Mouse (Mus musculus): ENCODE data around the gene Prok1. TPM values are rescaled to one million over a fixed set of nuclear protein-coding genes. Genes with fewer than 3 reads are reported as not detected.

The Prok1 gene
- polyA plus RNA-seq, 1 experiment from 2014 or later = 0.04 TPM

GRCm38 (mm10) chr3:107229822-107230221, 9.7 kb downstream of the Prok1 start:
- H3K4me3 ChIP-seq (ENCODE audit: low read length) = no peak overlapping the region
- WGBS = 48% methylated on average over 5 of the region's 5 CpGs
- H3K4me1 ChIP-seq (ENCODE audit: control insufficient read depth, insufficient read depth, low read length) = 0 out of 2 replicates have a peak, but pooled peaks cover 9% of the 10 kb centered on the region
- no peaks in the 10 kb centered on the region for H3K27me3 ChIP-seq (replicated peaks; ENCODE audit: control insufficient read depth, insufficient read depth, low read length)
- no peak overlapping the region for H3K9ac ChIP-seq (ENCODE audit: low read depth, low read length)
- H3K27ac ChIP-seq (ENCODE audit: low read length) = no peak overlapping the region
- peak; percentile 93 for ATAC-seq
- no peaks in the 10 kb centered on the region for H3K36me3 ChIP-seq (ENCODE audit: control insufficient read depth, insufficient read depth, low read length)
- no peak overlapping the region for H3K4me2 ChIP-seq (ENCODE audit: low read depth, low read length)
- no peaks in the 10 kb centered on the region for H3K9me3 ChIP-seq (ENCODE audit: control insufficient read depth, low read length)

- WGBS = 57% methylated on average over 5 of the region's 5 CpGs
- Histone ChIP-seq H3K36me3 (ENCODE audit: control insufficient read depth, insufficient read depth, low read length) (no peaks in the 10 kb centered on the region), H3K4me2 (ENCODE audit: low read depth, low read length) (no peak overlapping the region), H3K4me3 (ENCODE audit: low read length) (no peak overlapping the region), H3K27ac (ENCODE audit: low read length) (peak overlapping the region; percentile 21; the same call in 1 of the 2 replicates), H3K9me3 (ENCODE audit: control insufficient read depth, low read length) (no peaks in the 10 kb centered on the region), H3K4me1 (ENCODE audit: control insufficient read depth, insufficient read depth, low read length) (0 out of 2 replicates have a peak, but pooled peaks cover 9% of the 10 kb centered on the region), H3K9ac (ENCODE audit: low read depth, low read length) (no peak overlapping the region), H3K27me3 (replicated peaks; ENCODE audit: control insufficient read depth, insufficient read depth, low read length) (no peaks in the 10 kb centered on the region)
- no peak for ATAC-seq
Observed at GRCm38 (mm10) chr3:107229221-107229620, 10.3 kb downstream of the Prok1 start.

GRCm38 (mm10) chr3:107225820-107226219, 13.7 kb downstream of the Prok1 start:
- H3K4me2 ChIP-seq (ENCODE audit: low read depth, low read length) = no peak overlapping the region
- WGBS = 82% methylated on average over 5 of the region's 5 CpGs
- H3K9me3 ChIP-seq (ENCODE audit: control insufficient read depth, low read length) = no peaks in the 10 kb centered on the region
- no peak for ATAC-seq
- no peak overlapping the region for H3K27ac ChIP-seq (ENCODE audit: low read length)
- no peak overlapping the region for H3K4me3 ChIP-seq (ENCODE audit: low read length)
- no peak overlapping the region for H3K9ac ChIP-seq (ENCODE audit: low read depth, low read length)
- 0 out of 2 replicates have a peak, but pooled peaks cover 6% of the 10 kb centered on the region for H3K4me1 ChIP-seq (ENCODE audit: control insufficient read depth, insufficient read depth, low read length)
- no peaks in the 10 kb centered on the region for H3K27me3 ChIP-seq (replicated peaks; ENCODE audit: control insufficient read depth, insufficient read depth, low read length)
- H3K36me3 ChIP-seq (ENCODE audit: control insufficient read depth, insufficient read depth, low read length) = no peaks in the 10 kb centered on the region

GRCm38 (mm10) chr3:107223230-107223629, 16.3 kb downstream of the Prok1 start:
- WGBS = 41% methylated on average over 1 of the region's 1 CpGs
- no peak for ATAC-seq
- no peak overlapping the region for H3K27ac ChIP-seq (ENCODE audit: low read length)

GRCm38 (mm10) chr3:107221608-107222007, 17.9 kb downstream of the Prok1 start, which contains the start of gene Cym:
Cym (minus strand) TSS chr3:107221732.
- no peaks in the 10 kb centered on the region for H3K27me3 ChIP-seq (replicated peaks; ENCODE audit: control insufficient read depth, insufficient read depth, low read length)
- H3K4me2 ChIP-seq (ENCODE audit: low read depth, low read length) = no peak within 1 kb of the TSS
- H3K27ac ChIP-seq (ENCODE audit: low read length) = no peak within 1 kb of the TSS
- no peak for ATAC-seq
- H3K9ac ChIP-seq (ENCODE audit: low read depth, low read length) = no peak within 1 kb of the TSS
- H3K4me1 ChIP-seq (ENCODE audit: control insufficient read depth, insufficient read depth, low read length) = no peaks in the 10 kb centered on the region
- no peak within 1 kb of the TSS for H3K4me3 ChIP-seq (ENCODE audit: low read length)
- H3K36me3 ChIP-seq (ENCODE audit: control insufficient read depth, insufficient read depth, low read length) = no peaks in the 10 kb centered on the region
- H3K9me3 ChIP-seq (ENCODE audit: control insufficient read depth, low read length) = no peaks in the 10 kb centered on the region
- WGBS = 66% methylated on average over 10 of the region's 10 CpGs

More at GRCm38 (mm10) chr3:107223230-107223629, 16.3 kb downstream of the Prok1 start:
- H3K4me2 ChIP-seq (ENCODE audit: low read depth, low read length) = no peak overlapping the region
- no peaks in the 10 kb centered on the region for H3K27me3 ChIP-seq (replicated peaks; ENCODE audit: control insufficient read depth, insufficient read depth, low read length)
- H3K36me3 ChIP-seq (ENCODE audit: control insufficient read depth, insufficient read depth, low read length) = no peaks in the 10 kb centered on the region
- H3K9ac ChIP-seq (ENCODE audit: low read depth, low read length) = no peak overlapping the region
- no peaks in the 10 kb centered on the region for H3K4me1 ChIP-seq (ENCODE audit: control insufficient read depth, insufficient read depth, low read length)
- no peaks in the 10 kb centered on the region for H3K9me3 ChIP-seq (ENCODE audit: control insufficient read depth, low read length)
- H3K4me3 ChIP-seq (ENCODE audit: low read length) = no peak overlapping the region

- Histone ChIP-seq H3K27ac (ENCODE audit: low read length) (no peak overlapping the region), H3K36me3 (ENCODE audit: control insufficient read depth, insufficient read depth, low read length) (no peaks in the 10 kb centered on the region), H3K4me1 (ENCODE audit: control insufficient read depth, insufficient read depth, low read length) (peaks cover 4% of the 10 kb centered on the region; the same call in 1 of the 2 replicates), H3K4me2 (ENCODE audit: low read depth, low read length) (no peak overlapping the region), H3K9me3 (ENCODE audit: control insufficient read depth, low read length) (no peaks in the 10 kb centered on the region), H3K4me3 (ENCODE audit: low read length) (no peak overlapping the region), H3K9ac (ENCODE audit: low read depth, low read length) (no peak overlapping the region), H3K27me3 (replicated peaks; ENCODE audit: control insufficient read depth, insufficient read depth, low read length) (no peaks in the 10 kb centered on the region)
- ATAC-seq = no peak
- WGBS = 87% methylated on average over 7 of the region's 7 CpGs
Observed at GRCm38 (mm10) chr3:107218572-107218971, 20.9 kb downstream of the Prok1 start.

GRCm38 (mm10) chr3:107217101-107217480, 22.4 kb downstream of the Prok1 start:
- Histone ChIP-seq H3K9ac (ENCODE audit: low read depth, low read length) (no peak overlapping the region), H3K36me3 (ENCODE audit: control insufficient read depth, insufficient read depth, low read length) (no peaks in the 10 kb centered on the region), H3K27me3 (replicated peaks; ENCODE audit: control insufficient read depth, insufficient read depth, low read length) (no peaks in the 10 kb centered on the region), H3K9me3 (ENCODE audit: control insufficient read depth, low read length) (no peaks in the 10 kb centered on the region), H3K4me2 (ENCODE audit: low read depth, low read length) (no peak overlapping the region; the same call in 1 of the 2 replicates), H3K4me3 (ENCODE audit: low read length) (no peak overlapping the region), H3K27ac (ENCODE audit: low read length) (peak overlapping the region; percentile 17; the same call in 1 of the 2 replicates), H3K4me1 (ENCODE audit: control insufficient read depth, insufficient read depth, low read length) (peaks cover 4% of the 10 kb centered on the region; the same call in 1 of the 2 replicates)
- 62% methylated on average over 3 of the region's 3 CpGs for WGBS
- ATAC-seq = peak; percentile 61

GRCm38 (mm10) chr3:107216400-107217100, 23.0 kb downstream of the Prok1 start:
- 49% methylated on average over 8 of the region's 8 CpGs for WGBS
- H3K27me3 ChIP-seq (replicated peaks; ENCODE audit: control insufficient read depth, insufficient read depth, low read length) = no peaks in the 10 kb centered on the region
- no peak overlapping the region for H3K9ac ChIP-seq (ENCODE audit: low read depth, low read length)
- H3K4me1 ChIP-seq (ENCODE audit: control insufficient read depth, insufficient read depth, low read length) = peaks cover 4% of the 10 kb centered on the region; the same call in 1 of the 2 replicates
- H3K4me3 ChIP-seq (ENCODE audit: low read length) = no peak overlapping the region
- no peaks in the 10 kb centered on the region for H3K9me3 ChIP-seq (ENCODE audit: control insufficient read depth, low read length)
- peak overlapping the region; percentile 17 for H3K27ac ChIP-seq (ENCODE audit: low read length)
- H3K36me3 ChIP-seq (ENCODE audit: control insufficient read depth, insufficient read depth, low read length) = no peaks in the 10 kb centered on the region
- peak; percentile 95 for ATAC-seq
- no peak overlapping the region; the same call in 1 of the 2 replicates for H3K4me2 ChIP-seq (ENCODE audit: low read depth, low read length)

GRCm38 (mm10) chr3:107214606-107215005, 24.9 kb downstream of the Prok1 start:
- Histone ChIP-seq H3K4me1 (ENCODE audit: control insufficient read depth, insufficient read depth, low read length) (peaks cover 4% of the 10 kb centered on the region; the same call in 1 of the 2 replicates), H3K4me2 (ENCODE audit: low read depth, low read length) (no peak overlapping the region), H3K4me3 (ENCODE audit: low read length) (no peak overlapping the region), H3K9me3 (ENCODE audit: control insufficient read depth, low read length) (no peaks in the 10 kb centered on the region), H3K27ac (ENCODE audit: low read length) (no peak overlapping the region), H3K36me3 (ENCODE audit: control insufficient read depth, insufficient read depth, low read length) (no peaks in the 10 kb centered on the region), H3K27me3 (replicated peaks; ENCODE audit: control insufficient read depth, insufficient read depth, low read length) (no peaks in the 10 kb centered on the region), H3K9ac (ENCODE audit: low read depth, low read length) (no peak overlapping the region)
- WGBS = 81% methylated on average over 5 of the region's 5 CpGs
- ATAC-seq = no peak
